Mouse (Mus musculus) midbrain, embryonic 15.5 days (tissue): ENCODE measurements around the gene Bcas3. TPM values are rescaled to one million over a fixed set of nuclear protein-coding genes. Genes with fewer than 3 reads are reported as not detected.

Source experiments
- ATAC-seq: fragments of 200-750 bp; cut with Nextera tagmentation; replicated peaks from 2 replicates; pipeline ENCODE4 v1.8.0; 2017; ENCODE audit warnings: moderate TSS enrichment
- H3K27ac ChIP-seq: fragments of 300-500 bp; sonication (generic); 2 replicates; pipeline ENCODE4 v1.5.1; 2015; ENCODE audit warnings: mild to moderate bottlenecking, inconsistent platforms
- H3K27me3 ChIP-seq: fragments of 300-500 bp; sonication (generic); replicated peaks from 2 replicates; pipeline ENCODE4 v1.6.1; 2015; ENCODE audit warnings: inconsistent platforms
- H3K36me3 ChIP-seq: fragments of 300-500 bp; sonication (generic); replicated peaks from 2 replicates; pipeline ENCODE4 v1.6.1; 2015; ENCODE audit warnings: inconsistent platforms
- H3K4me1 ChIP-seq: fragments of 300-500 bp; sonication (generic); 2 replicates; pipeline ENCODE4 v1.6.1; 2015; ENCODE audit warnings: inconsistent platforms
- H3K4me2 ChIP-seq: fragments of 300-500 bp; sonication (generic); 2 replicates; pipeline ENCODE4 v1.6.1; 2015; ENCODE audit warnings: inconsistent platforms, mild to moderate bottlenecking, moderate library complexity
- H3K4me3 ChIP-seq: fragments of 300-500 bp; sonication (generic); 2 replicates; pipeline ENCODE4 v1.5.1; 2015; ENCODE audit warnings: mild to moderate bottlenecking, inconsistent platforms
- H3K9ac ChIP-seq: fragments of 300-500 bp; sonication (generic); 2 replicates; pipeline ENCODE4 v1.6.1; 2015; ENCODE audit warnings: mild to moderate bottlenecking, inconsistent platforms
- H3K9me3 ChIP-seq: fragments of 300-500 bp; sonication (generic); 2 replicates; pipeline ENCODE4 v1.6.1; 2016; ENCODE audit warnings: inconsistent platforms
- WGBS: fragments of 180-500 bp; shearing (Covaris S2); methylation state at CpG from one replicate; pipeline ENCODE4 v1.1.7; 2015; ENCODE audit warnings: mixed read lengths; 5-methylcytosine and 5-hydroxymethylcytosine counted together
- polyA plus RNA-seq: library from polyadenylated mRNA; unstranded; fragments of >200 nt; fragmentation: Nextera tagmentation; extraction: Ambion mirVana; gene quantifications from 2 replicates; pipeline ENCODE4 v1.2.1, GENCODE M21; 2015

Gene Bcas3
- polyA plus RNA-seq, 1 experiment from 2014 or later: 30.8 TPM

GRCm38 (mm10) chr11:85695614-85696263 lies 342.8 kb downstream of the Bcas3 start:
- H3K27ac ChIP-seq: no peak overlapping the region
- H3K4me2 ChIP-seq: no peak overlapping the region
- H3K36me3 ChIP-seq: no peaks in the 10 kb centered on the region
- H3K27me3 ChIP-seq: no peaks in the 10 kb centered on the region
- no peaks in the 10 kb centered on the region for H3K9me3 ChIP-seq
- ATAC-seq: no peak
- no peak overlapping the region for H3K4me3 ChIP-seq
- no peaks in the 10 kb centered on the region for H3K4me1 ChIP-seq
- no peak overlapping the region for H3K9ac ChIP-seq
- WGBS: 74% methylated on average over 16 of the region's 16 CpGs

DNA sequence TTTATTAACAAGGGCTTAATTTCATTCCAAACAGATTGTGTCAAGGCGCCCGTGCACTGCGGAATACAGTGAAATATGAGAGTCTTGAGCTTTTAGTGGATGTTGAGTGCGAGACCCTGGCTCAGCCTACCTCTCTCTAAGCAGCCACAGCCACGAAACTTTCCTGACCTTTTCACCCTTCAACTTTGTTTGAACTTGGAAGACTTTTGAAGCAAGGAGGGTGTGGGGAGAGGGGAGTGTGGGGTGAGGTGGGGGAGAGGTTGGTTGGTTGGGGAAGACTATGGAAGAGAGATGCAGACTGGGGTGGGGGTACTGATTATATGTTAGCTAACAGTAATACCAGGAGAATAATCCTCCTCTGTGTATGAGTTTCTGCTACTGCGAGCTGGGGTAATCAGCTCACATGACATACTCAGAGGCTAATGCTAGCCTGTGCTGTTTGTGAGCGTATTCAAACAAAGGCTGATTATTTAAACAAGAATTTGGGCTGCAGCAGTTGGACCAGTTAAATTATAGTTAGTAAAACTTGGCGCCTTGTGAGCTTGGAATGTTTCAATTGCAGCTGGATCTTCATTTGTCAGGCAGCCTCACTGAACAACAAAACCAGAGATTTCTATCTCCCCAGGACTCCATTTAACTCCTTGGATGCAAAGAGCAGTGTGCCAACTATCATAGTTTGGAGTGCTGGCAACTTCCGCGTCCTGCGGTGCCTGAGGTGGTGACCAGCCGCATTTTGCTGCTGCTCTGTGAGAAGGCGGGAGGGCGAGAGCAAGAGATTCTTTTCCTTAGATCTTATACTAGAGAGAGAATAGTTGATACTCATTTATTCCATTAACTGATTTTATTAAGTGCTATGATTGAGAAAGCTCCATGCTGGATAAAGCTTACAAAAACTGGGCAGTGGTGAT lies 343.8 kb downstream of the Bcas3 start:
- Histone ChIP-seq H3K36me3 (no peaks in the 10 kb centered on the region), H3K4me1 (no peaks in the 10 kb centered on the region), H3K27me3 (no peaks in the 10 kb centered on the region), H3K27ac (no peak overlapping the region), H3K9ac (no peak overlapping the region), H3K4me3 (no peak overlapping the region), H3K4me2 (no peak overlapping the region), H3K9me3 (no peaks in the 10 kb centered on the region)
- no peak for ATAC-seq
- 58% methylated on average over 14 of the region's 14 CpGs for WGBS

DNA sequence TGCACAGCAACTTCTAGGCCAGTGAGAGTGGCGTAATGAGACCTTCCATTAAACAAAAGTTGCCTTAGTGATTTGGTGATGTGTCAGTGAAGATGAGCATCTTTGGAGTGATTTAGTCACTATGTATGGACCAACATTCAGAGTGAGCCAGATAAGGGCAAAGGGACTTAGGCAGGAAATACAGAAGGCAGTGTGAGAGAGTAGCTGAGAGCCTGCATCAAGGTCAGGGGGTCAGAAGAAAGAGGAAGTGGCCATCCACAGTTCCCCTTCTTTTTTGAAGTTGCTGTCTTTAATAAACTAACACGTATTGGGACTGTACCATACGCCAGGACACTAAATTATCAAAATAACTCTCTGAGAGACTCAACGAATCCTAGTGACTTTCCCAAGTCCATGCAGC lies 344.5 kb downstream of the Bcas3 start:
- Histone ChIP-seq H3K9me3 (no peaks in the 10 kb centered on the region), H3K4me1 (no peaks in the 10 kb centered on the region), H3K4me2 (no peak overlapping the region), H3K9ac (no peak overlapping the region), H3K4me3 (no peak overlapping the region), H3K36me3 (no peaks in the 10 kb centered on the region), H3K27ac (no peak overlapping the region), H3K27me3 (no peaks in the 10 kb centered on the region)
- ATAC-seq: no peak
- WGBS: 91% methylated on average over 4 of the region's 4 CpGs

GRCm38 (mm10) chr11:85698242-85698641 lies 345.3 kb downstream of the Bcas3 start:
- Histone ChIP-seq H3K4me3 (no peak overlapping the region), H3K36me3 (no peaks in the 10 kb centered on the region), H3K9ac (no peak overlapping the region), H3K27me3 (no peaks in the 10 kb centered on the region), H3K4me2 (no peak overlapping the region), H3K9me3 (no peaks in the 10 kb centered on the region), H3K27ac (no peak overlapping the region), H3K4me1 (no peaks in the 10 kb centered on the region)
- ATAC-seq: no peak
- WGBS: 80% methylated on average over 11 of the region's 11 CpGs

- Histone ChIP-seq H3K9ac (no peak overlapping the region), H3K27me3 (no peaks in the 10 kb centered on the region), H3K27ac (no peak overlapping the region), H3K36me3 (no peaks in the 10 kb centered on the region), H3K4me3 (no peak overlapping the region), H3K9me3 (no peaks in the 10 kb centered on the region), H3K4me2 (no peak overlapping the region), H3K4me1 (no peaks in the 10 kb centered on the region)
- no peak for ATAC-seq
- 86% methylated on average over 4 of the region's 4 CpGs for WGBS
Observed at GRCm38 (mm10) chr11:85704062-85704748, 351.2 kb downstream of the Bcas3 start.

- Histone ChIP-seq H3K4me2 (no peak overlapping the region), H3K4me1 (no peaks in the 10 kb centered on the region), H3K9ac (no peak overlapping the region), H3K27ac (no peak overlapping the region), H3K9me3 (no peaks in the 10 kb centered on the region), H3K36me3 (no peaks in the 10 kb centered on the region), H3K27me3 (0 out of 2 replicates have a peak, but pooled peaks cover 3% of the 10 kb centered on the region), H3K4me3 (no peak overlapping the region)
- 30% methylated on average over 1 of the region's 1 CpGs for WGBS
- ATAC-seq: no peak
Observed at GRCm38 (mm10) chr11:85706630-85707029, 353.7 kb downstream of the Bcas3 start.

DNA sequence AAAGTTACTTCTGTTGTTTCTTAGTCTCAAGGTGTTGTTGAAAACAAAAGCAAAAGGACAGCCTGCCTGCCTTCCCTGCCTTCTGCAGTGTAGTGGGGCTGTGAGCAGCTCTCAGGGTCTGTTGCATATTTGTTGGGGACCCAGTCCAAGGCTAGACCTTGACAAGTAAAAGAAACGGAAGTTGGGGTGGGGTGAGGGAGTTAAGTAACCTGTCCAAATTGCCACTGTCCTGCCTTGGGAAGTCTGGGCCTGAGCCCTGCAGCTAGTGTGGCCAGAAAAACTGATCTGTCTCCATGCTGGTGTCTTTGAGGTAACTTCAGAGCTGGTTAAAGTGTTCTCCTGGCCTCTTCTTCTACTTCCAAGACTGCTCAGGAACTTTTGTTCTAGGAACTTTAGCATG lies 354.5 kb downstream of the Bcas3 start:
- no peak overlapping the region for H3K27ac ChIP-seq
- no peak for ATAC-seq
- no peaks in the 10 kb centered on the region for H3K4me1 ChIP-seq
- H3K36me3 ChIP-seq: no peaks in the 10 kb centered on the region
- WGBS: 85% methylated on average over 1 of the region's 1 CpGs
- H3K9ac ChIP-seq: no peak overlapping the region
- no peak overlapping the region for H3K4me3 ChIP-seq
- no peak overlapping the region for H3K4me2 ChIP-seq
- H3K27me3 ChIP-seq: peaks cover 5% of the 10 kb centered on the region; the same call in 1 of the 2 replicates
- no peaks in the 10 kb centered on the region for H3K9me3 ChIP-seq

- Histone ChIP-seq H3K27me3 (peaks cover 10% of the 10 kb centered on the region; the same call in 1 of the 2 replicates), H3K36me3 (no peaks in the 10 kb centered on the region), H3K4me2 (no peak overlapping the region), H3K4me1 (peaks cover 9% of the 10 kb centered on the region), H3K9me3 (no peaks in the 10 kb centered on the region), H3K27ac (no peak overlapping the region), H3K4me3 (no peak overlapping the region), H3K9ac (no peak overlapping the region)
- 90% methylated on average over 6 of the region's 6 CpGs for WGBS
- ATAC-seq: no peak
Observed at GRCm38 (mm10) chr11:85709147-85709546, 356.2 kb downstream of the Bcas3 start.

DNA sequence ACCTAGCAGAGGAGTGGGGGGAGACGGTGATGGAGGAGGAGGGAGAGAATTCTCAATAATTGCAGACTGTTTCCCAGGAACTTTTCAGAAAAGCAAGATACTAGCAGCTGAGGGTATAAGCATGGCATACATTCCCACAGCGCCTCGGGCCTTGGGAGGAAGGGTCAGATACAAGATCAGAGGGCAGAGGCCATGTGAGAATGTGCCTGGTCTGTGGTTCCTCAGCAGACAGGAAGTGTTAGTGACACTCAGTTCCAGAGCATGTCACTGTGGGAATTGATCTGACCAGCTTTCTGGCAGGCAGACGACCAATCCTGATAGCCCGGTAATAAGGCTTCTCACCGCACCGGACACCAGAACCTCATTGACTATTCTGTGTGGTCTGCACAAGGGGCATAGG lies 357.2 kb downstream of the Bcas3 start:
- 86% methylated on average over 7 of the region's 7 CpGs for WGBS
- peaks cover 10% of the 10 kb centered on the region; the same call in 1 of the 2 replicates for H3K27me3 ChIP-seq
- no peaks in the 10 kb centered on the region for H3K9me3 ChIP-seq
- H3K4me1 ChIP-seq: peaks cover 17% of the 10 kb centered on the region
- no peaks in the 10 kb centered on the region for H3K36me3 ChIP-seq
- H3K9ac ChIP-seq: no peak overlapping the region
- H3K27ac ChIP-seq: no peak overlapping the region
- H3K4me3 ChIP-seq: no peak overlapping the region
- no peak overlapping the region for H3K4me2 ChIP-seq
- ATAC-seq: no peak

GRCm38 (mm10) chr11:85712026-85712804 lies 359.2 kb downstream of the Bcas3 start:
- Histone ChIP-seq H3K27ac (no peak overlapping the region), H3K4me1 (peaks cover 17% of the 10 kb centered on the region), H3K9ac (no peak overlapping the region), H3K27me3 (peaks cover 23% of the 10 kb centered on the region), H3K36me3 (no peaks in the 10 kb centered on the region), H3K9me3 (no peaks in the 10 kb centered on the region), H3K4me2 (no peak overlapping the region), H3K4me3 (no peak overlapping the region)
- WGBS: 90% methylated on average over 8 of the region's 8 CpGs
- no peak for ATAC-seq

- Histone ChIP-seq H3K4me1 (peaks cover 17% of the 10 kb centered on the region), H3K27ac (no peak overlapping the region), H3K27me3 (peaks cover 31% of the 10 kb centered on the region), H3K36me3 (no peaks in the 10 kb centered on the region), H3K4me3 (no peak overlapping the region), H3K4me2 (no peak overlapping the region), H3K9me3 (no peaks in the 10 kb centered on the region), H3K9ac (no peak overlapping the region)
- ATAC-seq: no peak
- WGBS: 53% methylated on average over 19 of the region's 19 CpGs
Observed at GRCm38 (mm10) chr11:85712860-85713813, 360.2 kb downstream of the Bcas3 start.
